Mouse (Mus musculus) mouse embryonic stem cell (cell line): ENCODE data around the gene Atxn2.
"Not testable (repeated sequence)": the region's sequence is repeated elsewhere in the genome, so short reads cannot be mapped to it uniquely, and the experiment has no call there.

Experiments
- in situ Hi-C, 2 experiments: fragments of 300-500 bp; cut with MboI; formaldehyde crosslinking; loops; 1 replicate in 1 of 2; 3 replicates in 1 of 2; pipeline ENCODE4 v1.14.3; 2019 to 2020; ENCODE audit warnings: low sequenced_read_pairs in 2 of 2, low pct_unique_long_range_greater_than_20kb in 1 of 2, mixed read lengths in 1 of 2; ENCODE audit not compliant: unreplicated experiment in 1 of 2

Gene Atxn2

GRCm38 (mm10) chr5:121841973-121842372 is 130.8 kb downstream of the Atxn2 start:
- in situ Hi-C loops, result no loop called here

GRCm38 (mm10) chr5:121842665-121843118 is 131.6 kb downstream of the Atxn2 start:
- in situ Hi-C loops, result no loop called here

- in situ Hi-C loops, result no loop called here
These were observed 132.2 kb downstream of the Atxn2 start for GRCm38 (mm10) chr5:121843138-121843905.

GRCm38 (mm10) chr5:121845361-121845760 is 134.2 kb downstream of the Atxn2 start:
- in situ Hi-C loops, result no loop called here

- in situ Hi-C loops, result no loop called here
These were observed 135.2 kb downstream of the Atxn2 start for GRCm38 (mm10) chr5:121846322-121846721.

- in situ Hi-C loops, result not testable (repeated sequence)
These were observed 136.1 kb downstream of the Atxn2 start for GRCm38 (mm10) chr5:121847269-121847668.

GRCm38 (mm10) chr5:121848035-121848519 is 136.9 kb downstream of the Atxn2 start:
- in situ Hi-C loops, result no loop called here

GRCm38 (mm10) chr5:121848743-121849142 is 137.6 kb downstream of the Atxn2 start, which contains the start of gene Pheta1:
TSS of gene Pheta1 (plus strand) at chr5:121848984.
- in situ Hi-C loops, result no loop called here

GRCm38 (mm10) chr5:121849478-121850349 is 138.6 kb downstream of the Atxn2 start:
- in situ Hi-C loops, result no loop called here

- in situ Hi-C loops, result no loop called here
These were observed 142.4 kb downstream of the Atxn2 start for GRCm38 (mm10) chr5:121853368-121854051.

GRCm38 (mm10) chr5:121854768-121855167 is 143.6 kb downstream of the Atxn2 start:
- in situ Hi-C loops, result no loop called here

GRCm38 (mm10) chr5:121856740-121857139 is 145.6 kb downstream of the Atxn2 start:
- in situ Hi-C loops, result no loop called here

- in situ Hi-C loops, result no loop called here
These were observed 147.3 kb downstream of the Atxn2 start for GRCm38 (mm10) chr5:121858427-121858826.

- in situ Hi-C loops, result loop anchor here in 1 of 2 experiments (10.0 kb wide), 1 partner anchor 213 kb away; no protein-coding TSS in a partner anchor
These were observed 150.8 kb downstream of the Atxn2 start for GRCm38 (mm10) chr5:121861964-121862363.

- in situ Hi-C loops, result loop anchor here in 1 of 2 experiments (10.0 kb wide), 1 partner anchor 210 kb away; no protein-coding TSS in a partner anchor
These were observed 153.2 kb downstream of the Atxn2 start for GRCm38 (mm10) chr5:121864330-121864729.
